Mouse (Mus musculus): ENCODE results near the gene Ip6k3. TPM values are rescaled to one million over a fixed set of nuclear protein-coding genes. Genes with fewer than 3 reads are reported as not detected.
A peak's percentile ranks its signal among the peaks of the same experiment; 100 is the strongest.

Gene Ip6k3
- polyA plus RNA-seq, 1 experiment from 2014 or later, result 0.11 TPM

DNA sequence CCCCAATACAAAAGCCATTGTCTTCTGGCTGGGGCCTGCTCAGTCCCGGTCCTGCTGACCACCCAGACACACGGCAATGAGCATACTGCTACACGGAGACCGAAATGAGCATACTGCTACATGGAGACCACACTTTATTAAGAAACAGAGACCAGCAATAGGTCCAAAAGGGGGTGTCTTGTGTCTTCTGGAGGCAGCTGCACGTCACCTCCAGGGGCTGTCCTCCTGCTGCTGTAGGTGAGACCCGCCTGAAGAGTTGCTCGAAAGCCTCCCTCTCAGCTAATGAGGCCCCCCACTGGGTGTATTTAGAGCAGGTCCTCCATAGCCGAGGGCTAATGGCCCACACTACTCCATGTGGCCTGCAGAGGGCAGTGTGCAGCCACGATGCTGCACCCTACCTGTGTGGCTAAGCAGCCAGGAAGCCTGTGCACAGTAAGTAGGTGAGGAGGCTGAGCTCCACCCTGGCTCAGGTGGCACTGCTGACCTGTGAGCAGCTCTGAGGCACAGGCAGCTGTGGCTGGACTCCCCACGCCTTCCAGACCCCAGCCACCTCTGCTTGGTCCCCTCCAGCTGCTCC lies 22.1 kb upstream of the Ip6k3 start:
- Histone ChIP-seq H3K27ac (ENCODE audit: low read depth, low read length) (no peak overlapping the region), H3K4me1 (replicated peaks; ENCODE audit: control insufficient read depth, insufficient read depth, low read length) (peaks cover 7% of the 10 kb centered on the region), H3K9ac (ENCODE audit: low read depth, low read length) (no peak overlapping the region), H3K4me2 (no peak overlapping the region), H3K36me3 (ENCODE audit: control insufficient read depth, insufficient read depth, low read length) (peaks cover 23% of the 10 kb centered on the region), H3K9me3 (ENCODE audit: control insufficient read depth, low read length) (no peaks in the 10 kb centered on the region), H3K4me3 (ENCODE audit: low read depth, low read length) (no peak overlapping the region), H3K27me3 (replicated peaks; ENCODE audit: control insufficient read depth, insufficient read depth, low read length) (no peaks in the 10 kb centered on the region)
- WGBS, result 55% methylated on average over 10 of the region's 10 CpGs
- ATAC-seq (replicated peaks; ENCODE audit: low FRiP score), result peak; percentile 54
- DNase-seq (ENCODE audit: low spot score), result no peak

DNA sequence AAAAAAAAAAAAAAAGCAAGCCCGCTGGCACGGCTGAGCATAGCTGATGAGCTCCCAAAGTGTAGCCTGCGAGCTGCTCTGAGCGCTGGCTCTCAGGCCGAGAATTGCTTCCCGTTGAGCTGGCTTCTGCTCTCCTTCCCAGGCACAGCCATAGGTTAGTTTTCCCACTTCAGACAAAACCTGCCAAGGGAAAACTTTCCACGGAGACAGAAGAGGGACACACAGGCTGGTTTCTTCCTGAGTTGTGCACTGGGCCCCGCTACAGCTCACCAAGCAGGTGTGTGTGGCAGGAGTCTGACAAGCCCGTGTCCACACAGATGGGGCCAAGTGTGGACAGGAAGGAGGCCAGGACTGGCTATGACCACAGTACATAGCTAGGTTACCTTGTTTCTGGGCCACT lies 21.3 kb upstream of the Ip6k3 start:
- H3K9ac ChIP-seq (ENCODE audit: low read depth, low read length), result no peak overlapping the region
- 79% methylated on average over 9 of the region's 9 CpGs for WGBS
- H3K27me3 ChIP-seq (replicated peaks; ENCODE audit: control insufficient read depth, insufficient read depth, low read length), result no peaks in the 10 kb centered on the region
- no peak overlapping the region for H3K4me3 ChIP-seq (ENCODE audit: low read depth, low read length)
- H3K27ac ChIP-seq (ENCODE audit: low read depth, low read length), result no peak overlapping the region
- H3K4me2 ChIP-seq, result no peak overlapping the region
- DNase-seq (ENCODE audit: low spot score), result no peak
- no peaks in the 10 kb centered on the region for H3K9me3 ChIP-seq (ENCODE audit: control insufficient read depth, low read length)
- no peak for ATAC-seq (replicated peaks; ENCODE audit: low FRiP score)
- no peaks in the 10 kb centered on the region; the same call in none of the 2 replicates for H3K4me1 ChIP-seq (replicated peaks; ENCODE audit: control insufficient read depth, insufficient read depth, low read length)
- H3K36me3 ChIP-seq (ENCODE audit: control insufficient read depth, insufficient read depth, low read length), result peaks cover 18% of the 10 kb centered on the region

GRCm38 (mm10) chr17:27187059-27187458 lies 19.5 kb upstream of the Ip6k3 start:
- ATAC-seq (replicated peaks; ENCODE audit: low FRiP score) (no peak), DNase-seq (ENCODE audit: low spot score) (no peak)
- no peaks in the 10 kb centered on the region for H3K9me3 ChIP-seq (ENCODE audit: control insufficient read depth, low read length)
- H3K9ac ChIP-seq (ENCODE audit: low read depth, low read length), result no peak overlapping the region
- no peak overlapping the region for H3K4me3 ChIP-seq (ENCODE audit: low read depth, low read length)
- peaks cover 13% of the 10 kb centered on the region for H3K36me3 ChIP-seq (ENCODE audit: control insufficient read depth, insufficient read depth, low read length)
- WGBS, result 73% methylated on average over 5 of the region's 5 CpGs
- no peaks in the 10 kb centered on the region for H3K27me3 ChIP-seq (replicated peaks; ENCODE audit: control insufficient read depth, insufficient read depth, low read length)
- H3K27ac ChIP-seq (ENCODE audit: low read depth, low read length), result no peak overlapping the region
- no peak overlapping the region for H3K4me2 ChIP-seq
- H3K4me1 ChIP-seq (replicated peaks; ENCODE audit: control insufficient read depth, insufficient read depth, low read length), result peaks cover 3% of the 10 kb centered on the region

DNA sequence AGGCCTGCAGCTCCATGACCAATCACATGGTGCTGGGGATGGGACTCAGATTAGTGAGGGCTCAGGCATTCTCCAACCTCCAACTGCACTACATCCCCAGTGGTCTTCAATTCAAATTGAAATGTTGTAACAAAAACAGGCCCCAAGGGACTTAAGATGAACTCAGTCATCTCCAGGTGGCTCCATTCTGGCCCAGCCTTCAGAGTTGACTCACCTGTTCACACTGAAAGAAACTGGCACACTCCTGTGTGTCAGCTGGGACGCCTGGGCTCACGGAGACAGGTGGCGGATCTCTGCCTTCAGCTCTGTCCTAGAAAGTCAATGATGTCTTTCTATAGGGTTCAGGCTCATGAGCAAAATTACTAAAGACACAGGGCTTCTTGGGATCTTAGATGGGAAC lies 18.5 kb upstream of the Ip6k3 start:
- DNase-seq (ENCODE audit: low spot score), result no peak
- H3K4me3 ChIP-seq (ENCODE audit: low read depth, low read length), result no peak overlapping the region

DNA sequence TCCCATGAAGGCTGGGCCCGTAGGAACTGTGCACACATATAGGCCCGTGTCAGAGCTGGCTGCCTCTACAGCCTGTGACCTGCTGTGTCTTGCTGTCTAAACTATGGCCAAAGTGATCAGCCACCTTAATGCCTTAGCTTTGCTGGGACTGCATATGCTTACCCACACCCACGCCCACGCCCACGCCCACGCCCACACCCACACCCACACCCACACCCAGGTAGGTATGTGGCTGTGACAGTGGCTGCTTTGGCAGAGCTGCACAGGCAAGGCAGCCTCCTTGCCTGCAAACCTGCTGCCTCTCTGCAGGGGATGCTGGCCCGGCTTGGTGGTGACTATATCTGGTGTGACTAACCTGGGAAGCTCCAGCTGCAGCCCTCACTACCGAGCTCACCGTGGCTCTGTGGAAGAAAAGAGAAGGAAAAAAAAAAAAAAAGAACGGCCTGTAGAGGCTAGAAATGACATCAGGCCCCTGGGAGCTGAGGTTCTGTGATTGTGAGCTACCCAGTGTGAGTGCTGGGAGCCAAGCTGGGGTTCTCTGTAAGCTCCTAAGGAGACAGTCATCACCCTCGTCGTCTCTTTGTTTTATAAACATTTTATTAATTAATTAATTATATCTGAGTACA lies 16.2 kb upstream of the Ip6k3 start:
- Histone ChIP-seq H3K4me2 (no peak overlapping the region), H3K4me3 (ENCODE audit: low read depth, low read length) (no peak overlapping the region), H3K9ac (ENCODE audit: low read depth, low read length) (no peak overlapping the region), H3K9me3 (ENCODE audit: control insufficient read depth, low read length) (peaks cover 4% of the 10 kb centered on the region; the same call in 1 of the 2 replicates), H3K27me3 (replicated peaks; ENCODE audit: control insufficient read depth, insufficient read depth, low read length) (no peaks in the 10 kb centered on the region), H3K36me3 (ENCODE audit: control insufficient read depth, insufficient read depth, low read length) (no peaks in the 10 kb centered on the region), H3K27ac (ENCODE audit: low read depth, low read length) (no peak overlapping the region), H3K4me1 (replicated peaks; ENCODE audit: control insufficient read depth, insufficient read depth, low read length) (peaks cover 7% of the 10 kb centered on the region)
- 78% methylated on average over 12 of the region's 12 CpGs for WGBS
- DNase-seq (ENCODE audit: low spot score) (no peak), ATAC-seq (replicated peaks; ENCODE audit: low FRiP score) (no peak)

More for the DNA sequence above, 18.5 kb upstream of the Ip6k3 start:
- peaks cover 6% of the 10 kb centered on the region for H3K4me1 ChIP-seq (replicated peaks; ENCODE audit: control insufficient read depth, insufficient read depth, low read length)
- 94% methylated on average over 3 of the region's 3 CpGs for WGBS
- H3K36me3 ChIP-seq (ENCODE audit: control insufficient read depth, insufficient read depth, low read length), result peaks cover 9% of the 10 kb centered on the region
- H3K4me2 ChIP-seq, result no peak overlapping the region
- no peak overlapping the region for H3K9ac ChIP-seq (ENCODE audit: low read depth, low read length)
- no peak overlapping the region for H3K27ac ChIP-seq (ENCODE audit: low read depth, low read length)
- H3K27me3 ChIP-seq (replicated peaks; ENCODE audit: control insufficient read depth, insufficient read depth, low read length), result no peaks in the 10 kb centered on the region
- no peaks in the 10 kb centered on the region for H3K9me3 ChIP-seq (ENCODE audit: control insufficient read depth, low read length)
- no peak for ATAC-seq (replicated peaks; ENCODE audit: low FRiP score)

DNA sequence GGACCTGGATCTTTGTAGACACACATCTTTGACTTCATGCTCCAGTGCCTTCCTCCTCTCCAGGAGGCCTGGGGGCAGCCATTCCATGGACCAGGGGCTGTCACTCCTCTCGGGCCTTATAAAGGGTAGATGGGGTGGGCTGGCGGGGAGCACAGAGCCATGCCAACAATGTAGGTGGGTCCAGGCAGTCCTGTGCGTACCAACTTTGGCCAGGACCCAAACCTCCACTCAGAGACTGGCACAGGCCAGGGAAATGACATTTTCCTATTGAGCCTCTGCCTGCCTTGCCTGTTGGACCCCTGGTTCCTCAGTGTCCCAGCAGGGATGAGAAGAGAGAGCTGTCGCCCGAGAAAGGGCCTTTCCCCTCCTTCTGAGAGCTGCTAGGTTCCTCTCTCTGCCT lies 14.8 kb upstream of the Ip6k3 start:
- 80% methylated on average over 5 of the region's 5 CpGs for WGBS
- H3K4me1 ChIP-seq (replicated peaks; ENCODE audit: control insufficient read depth, insufficient read depth, low read length), result peaks cover 8% of the 10 kb centered on the region
- no peak overlapping the region for H3K27ac ChIP-seq (ENCODE audit: low read depth, low read length)

DNA sequence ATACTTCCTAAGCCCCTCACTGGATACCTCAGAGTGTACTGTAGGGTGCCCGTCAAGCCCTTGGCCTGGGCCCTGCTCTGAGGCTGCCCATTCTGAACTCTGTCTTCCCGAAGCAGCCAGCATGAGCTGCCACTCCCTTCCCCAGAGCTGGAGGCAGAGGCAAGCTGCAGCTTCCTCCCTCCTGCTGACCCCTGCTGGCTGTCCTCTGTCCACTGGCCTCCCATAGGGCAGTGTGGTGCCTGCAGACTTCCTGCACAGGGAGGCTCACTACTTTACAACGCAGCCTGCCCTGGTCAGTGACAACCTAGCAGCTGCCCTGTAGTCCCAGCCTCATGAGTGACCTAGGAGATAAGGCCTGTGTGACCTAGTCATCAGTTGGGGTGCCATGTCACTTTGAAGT lies 14.1 kb upstream of the Ip6k3 start:
- peak; percentile 46 for ATAC-seq (replicated peaks; ENCODE audit: low FRiP score)
- Histone ChIP-seq H3K27me3 (replicated peaks; ENCODE audit: control insufficient read depth, insufficient read depth, low read length) (no peaks in the 10 kb centered on the region), H3K9me3 (ENCODE audit: control insufficient read depth, low read length) (peaks cover 4% of the 10 kb centered on the region; the same call in 1 of the 2 replicates), H3K4me2 (no peak overlapping the region), H3K4me1 (replicated peaks; ENCODE audit: control insufficient read depth, insufficient read depth, low read length) (peaks cover 8% of the 10 kb centered on the region), H3K27ac (ENCODE audit: low read depth, low read length) (no peak overlapping the region), H3K9ac (ENCODE audit: low read depth, low read length) (no peak overlapping the region), H3K4me3 (ENCODE audit: low read depth, low read length) (no peak overlapping the region), H3K36me3 (ENCODE audit: control insufficient read depth, insufficient read depth, low read length) (no peaks in the 10 kb centered on the region)
- WGBS, result 40% methylated on average over 3 of the region's 3 CpGs
- DNase-seq (ENCODE audit: low spot score), result no peak

More for the DNA sequence above, 14.8 kb upstream of the Ip6k3 start:
- ATAC-seq (replicated peaks; ENCODE audit: low FRiP score) (no peak), DNase-seq (ENCODE audit: low spot score) (no peak)
- no peaks in the 10 kb centered on the region for H3K36me3 ChIP-seq (ENCODE audit: control insufficient read depth, insufficient read depth, low read length)
- H3K27me3 ChIP-seq (replicated peaks; ENCODE audit: control insufficient read depth, insufficient read depth, low read length), result no peaks in the 10 kb centered on the region
- no peak overlapping the region for H3K9ac ChIP-seq (ENCODE audit: low read depth, low read length)
- H3K4me3 ChIP-seq (ENCODE audit: low read depth, low read length), result no peak overlapping the region
- H3K9me3 ChIP-seq (ENCODE audit: control insufficient read depth, low read length), result peaks cover 4% of the 10 kb centered on the region; the same call in 1 of the 2 replicates
- H3K4me2 ChIP-seq, result no peak overlapping the region

GRCm38 (mm10) chr17:27179681-27180280 lies 12.2 kb upstream of the Ip6k3 start:
- no peak for ATAC-seq (replicated peaks; ENCODE audit: low FRiP score)
- 54% methylated on average over 12 of the region's 12 CpGs for WGBS

More at GRCm38 (mm10) chr17:27179681-27180280, 12.2 kb upstream of the Ip6k3 start:
- Histone ChIP-seq H3K4me3 (ENCODE audit: low read depth, low read length) (no peak overlapping the region), H3K27ac (ENCODE audit: low read depth, low read length) (no peak overlapping the region), H3K9me3 (ENCODE audit: control insufficient read depth, low read length) (peaks cover 4% of the 10 kb centered on the region; the same call in 1 of the 2 replicates), H3K27me3 (replicated peaks; ENCODE audit: control insufficient read depth, insufficient read depth, low read length) (no peaks in the 10 kb centered on the region), H3K9ac (ENCODE audit: low read depth, low read length) (no peak overlapping the region), H3K4me2 (no peak overlapping the region), H3K36me3 (ENCODE audit: control insufficient read depth, insufficient read depth, low read length) (no peaks in the 10 kb centered on the region), H3K4me1 (replicated peaks; ENCODE audit: control insufficient read depth, insufficient read depth, low read length) (peaks cover 12% of the 10 kb centered on the region)
- DNase-seq (ENCODE audit: low spot score), result no peak

Data from liver, embryonic 11.5 days (tissue).